Mouse (Mus musculus) neutrophil, adult 59 days (primary cell): ENCODE measurements around the gene Hbq1b. TPM values are rescaled to one million over a fixed set of nuclear protein-coding genes. Genes with fewer than 3 reads are reported as not detected.

Experiments used
- total RNA-seq, 2 experiments: library from RNA; stranded (reverse); gene quantifications; 1 replicate in 1 of 2; 2 replicates in 1 of 2; pipeline ENCODE4 v1.2.4; 2023

Gene Hbq1b
- 1 to 10 TPM; 2.0 to 2.8 TPM for total RNA-seq

GRCm38 (mm10) chr11:32286695-32287492 lies at the start of gene Hbq1b:
TSS of gene Hbq1b (plus strand) at chr11:32286965.

GRCm38 (mm10) chr11:32267188-32267884 lies 19.4 kb upstream of the Hbq1b start, which contains the start of gene Nprl3:
TSS of gene Nprl3 (minus strand) at chr11:32267707.

GRCm38 (mm10) chr11:32276347-32276746 lies 10.4 kb upstream of the Hbq1b start, which contains the start of gene Hba-x:
TSS of gene Hba-x (plus strand) at chr11:32276400.

DNA sequence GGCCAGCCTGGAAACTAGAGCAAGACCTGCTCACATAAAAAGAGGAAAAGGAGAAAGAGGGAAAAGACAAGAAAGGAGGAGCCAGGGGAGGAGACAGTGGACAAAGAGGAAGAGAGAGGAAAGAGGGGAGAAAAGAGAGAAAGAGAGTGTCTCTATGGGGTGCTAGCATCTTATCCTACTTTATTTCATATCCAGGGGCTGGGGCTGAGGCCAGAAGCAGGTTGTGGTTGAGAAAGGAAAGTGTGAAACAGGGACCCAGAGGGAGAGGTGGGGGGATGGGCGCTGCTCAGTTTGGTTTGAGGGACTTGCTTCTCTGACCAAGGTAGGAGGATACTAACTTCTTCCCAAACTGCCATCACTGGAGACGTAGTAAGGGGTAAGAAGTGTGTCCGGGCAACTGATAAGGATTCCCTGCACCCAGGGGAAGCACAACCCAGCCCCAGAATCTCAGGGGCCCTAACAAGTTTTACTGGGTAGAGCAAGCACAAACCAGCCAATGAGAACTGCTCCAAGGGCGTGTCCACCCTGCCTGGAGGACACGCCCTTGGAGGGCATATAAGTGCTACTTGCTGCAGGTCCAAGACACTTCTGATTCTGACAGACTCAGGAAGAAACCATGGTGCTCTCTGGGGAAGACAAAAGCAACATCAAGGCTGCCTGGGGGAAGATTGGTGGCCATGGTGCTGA lies 3.5 kb upstream of the Hbq1b start, which contains the start of gene Hba-a1:
Hba-a1 (plus strand) TSS at position 421 of the 687 bp plus-strand sequence.

GRCm38 (mm10) chr11:32296203-32296602 lies 9.4 kb downstream of the Hbq1b start, which contains the start of gene Hba-a2:
TSS of gene Hba-a2 (plus strand) at chr11:32296489.

DNA sequence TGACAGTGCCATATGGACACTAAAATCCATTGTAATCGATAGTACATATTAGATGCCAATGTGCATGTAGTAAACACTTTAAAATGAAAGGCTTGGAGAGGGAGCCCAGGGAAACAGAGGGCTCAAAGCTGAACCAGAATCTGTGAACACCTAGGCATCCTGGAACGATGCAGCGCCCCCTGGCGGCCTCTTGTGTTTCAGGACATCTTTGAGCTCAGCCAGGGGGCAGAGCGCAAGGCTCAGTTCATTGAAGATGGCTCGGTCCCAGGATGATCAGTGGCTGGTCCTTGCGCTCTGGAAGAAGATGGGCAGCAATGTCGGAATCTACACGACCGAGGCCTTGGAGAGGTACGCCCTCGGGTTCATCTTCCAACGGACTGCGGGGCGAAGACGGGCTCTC lies 13.1 kb downstream of the Hbq1b start, which contains the start of gene Hbq1a:
Hbq1a (plus strand) TSS at position 205 of the 400 bp plus-strand sequence.

Other genes with a start within 250 kb of the Hbq1b start
- gene Il9r, start 86.7 kb upstream of the Hbq1b start, total RNA-seq = under 1 TPM; 0.16 to 0.18 TPM
- 10 to 100 TPM; 10.8 to 15.6 TPM for gene Snrnp25, start 81.5 kb upstream of the Hbq1b start, total RNA-seq
- 1 to 10 TPM in 1 of 2 experiments, under 1 TPM in 1; 0.36 to 1.1 TPM for gene Rhbdf1, start 64.7 kb upstream of the Hbq1b start, total RNA-seq
- 1 to 10 TPM; 8.3 to 9.1 TPM for gene Mpg, start 60.5 kb upstream of the Hbq1b start, total RNA-seq
- gene Nprl3, start 19.3 kb upstream of the Hbq1b start, total RNA-seq = 10 to 100 TPM; 16.4 to 18.4 TPM
- gene Hba-x, start 10.6 kb upstream of the Hbq1b start, total RNA-seq = not detected
- gene Hba-a1, start 3.5 kb upstream of the Hbq1b start, total RNA-seq = 1,000 to 10,000 TPM; 1,163 to 1,619 TPM
- 100 to 1,000 TPM; 626 to 696 TPM for gene Hba-a2, start 9.5 kb downstream of the Hbq1b start, total RNA-seq
- gene Hbq1a, start 13.1 kb downstream of the Hbq1b start, total RNA-seq = not detected
- 1 to 10 TPM; 4.0 to 5.8 TPM for gene Sh3pxd2b, start 60.9 kb downstream of the Hbq1b start, total RNA-seq
- gene Ubtd2, start 168.4 kb downstream of the Hbq1b start, total RNA-seq = 1 to 10 TPM in 1 of 2 experiments, under 1 TPM in 1; 0.82 to 2.2 TPM
- gene Efcab9, start 245.1 kb downstream of the Hbq1b start, total RNA-seq = 1 to 10 TPM in 1 of 2 experiments, not detected in 1; 1.0 TPM
- 100 to 1,000 TPM; 172 to 177 TPM for gene Stk10, start 246.3 kb downstream of the Hbq1b start, total RNA-seq